Mouse (Mus musculus): Measurements from ENCODE around the gene Smim7. TPM values are rescaled to one million over a fixed set of nuclear protein-coding genes. Genes with fewer than 3 reads are reported as not detected.

Smim7 gene
- polyA plus RNA-seq, 2 experiments, result 16.3 to 32.2 TPM

GRCm38 (mm10) chr8:72561111-72561689, 9.7 kb downstream of the Smim7 start:
- H3K4me1 ChIP-seq (replicated peaks; ENCODE audit: control insufficient read depth in 2 of 2, insufficient read depth in 2 of 2, low read length in 1 of 2), result no peaks in the 10 kb centered on the region
- no peak for ATAC-seq (ENCODE audit: insufficient read depth)
- no peak overlapping the region for H3K9ac ChIP-seq (replicated peaks)
- H3K27me3 ChIP-seq (ENCODE audit: control insufficient read depth, insufficient read depth, low read length), result no peaks in the 10 kb centered on the region
- no peak overlapping the region for H3K4me2 ChIP-seq (ENCODE audit: low read depth)
- no peak overlapping the region for H3K27ac ChIP-seq
- no peaks in the 10 kb centered on the region for H3K9me3 ChIP-seq (ENCODE audit: control insufficient read depth, low read length)
- WGBS (ENCODE audit: insufficient replicate concordance), result 55% methylated on average over 1 of the region's 1 CpGs
- no peak for DNase-seq (ENCODE audit: low read depth in 3 of 3, low spot score in 3 of 3)
- no peak overlapping the region for H3K4me3 ChIP-seq (ENCODE audit: insufficient read depth in 1 of 2, low read depth in 2 of 2, low read length in 2 of 2)
- peaks cover 9% of the 10 kb centered on the region for H3K36me3 ChIP-seq (replicated peaks; ENCODE audit: control insufficient read depth, insufficient read depth, low read depth)
- no peak for TF ChIP-seq CTCF (IDR thresholded peaks at IDR 0.05; ENCODE audit: low read depth)

DNA sequence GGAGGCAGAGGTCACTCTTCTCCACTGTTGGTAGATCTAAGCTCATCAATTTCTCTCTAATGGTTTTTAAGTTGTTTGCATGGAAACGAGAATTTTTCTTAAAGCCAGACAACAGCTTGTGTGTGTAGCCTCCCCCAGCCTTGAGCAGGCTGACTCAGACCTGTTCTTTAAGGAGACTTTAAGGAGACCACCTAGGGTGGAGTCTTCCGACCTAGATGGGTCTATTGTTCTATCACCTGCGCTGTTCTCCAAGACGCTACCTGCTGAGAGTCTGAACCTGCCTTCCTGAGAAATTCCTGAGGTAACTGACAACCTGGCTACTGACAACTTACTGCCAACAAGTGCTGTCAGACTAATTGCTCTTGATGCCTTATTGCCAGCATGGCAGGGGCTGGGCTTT, 15.1 kb downstream of the Smim7 start:
- no peak overlapping the region for H3K4me2 ChIP-seq (ENCODE audit: low read depth)
- H3K4me1 ChIP-seq (replicated peaks; ENCODE audit: control insufficient read depth in 2 of 2, insufficient read depth in 2 of 2, low read length in 1 of 2), result no peaks in the 10 kb centered on the region
- 68% methylated on average over 4 of the region's 4 CpGs for WGBS (ENCODE audit: insufficient replicate concordance)
- H3K27ac ChIP-seq, result no peak overlapping the region
- H3K4me3 ChIP-seq (ENCODE audit: insufficient read depth in 1 of 2, low read depth in 2 of 2, low read length in 2 of 2), result no peak overlapping the region
- no peaks in the 10 kb centered on the region for H3K27me3 ChIP-seq (ENCODE audit: control insufficient read depth, insufficient read depth, low read length)
- H3K9ac ChIP-seq (replicated peaks), result no peak overlapping the region
- no peaks in the 10 kb centered on the region for H3K36me3 ChIP-seq (replicated peaks; ENCODE audit: control insufficient read depth, insufficient read depth, low read depth)
- no peak for ATAC-seq (ENCODE audit: insufficient read depth)
- TF ChIP-seq EP300 (IDR thresholded peaks at IDR 0.05; ENCODE audit: low read depth), result no peak
- TF ChIP-seq CTCF (IDR thresholded peaks at IDR 0.05; ENCODE audit: low read depth), result no peak
- H3K9me3 ChIP-seq (ENCODE audit: control insufficient read depth, low read length), result no peaks in the 10 kb centered on the region
- DNase-seq (ENCODE audit: low read depth in 3 of 3, low spot score in 3 of 3), result no peak

DNA sequence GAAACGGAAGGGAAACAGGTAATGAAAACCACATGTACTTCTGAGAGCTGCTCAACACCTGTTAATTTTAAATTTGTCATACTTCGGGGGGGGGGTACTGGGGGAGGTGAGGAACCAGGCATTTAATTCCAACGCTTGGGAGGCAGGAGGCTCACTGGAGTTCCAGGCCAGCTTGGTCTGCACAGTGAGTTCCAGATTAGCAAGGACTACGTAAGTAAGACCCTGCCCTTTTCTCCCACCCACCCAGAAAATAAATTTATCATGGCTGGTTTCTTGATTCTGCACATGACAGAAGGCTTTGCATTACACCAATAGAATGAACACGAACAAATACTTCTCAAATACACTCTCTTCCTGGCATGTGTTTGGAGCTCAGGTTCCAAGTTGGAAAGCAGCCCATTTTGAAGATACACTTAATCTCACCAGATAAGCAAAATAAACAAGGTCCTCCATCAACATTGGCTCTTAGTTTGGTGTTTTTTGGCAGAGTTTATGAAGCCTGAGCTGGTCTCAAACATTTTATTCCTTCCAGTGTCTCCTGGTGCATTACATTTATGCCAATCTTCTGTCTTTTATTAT, 21.5 kb downstream of the Smim7 start:
- Histone ChIP-seq H3K36me3 (replicated peaks; ENCODE audit: control insufficient read depth, insufficient read depth, low read depth) (peaks cover 3% of the 10 kb centered on the region), H3K9ac (replicated peaks) (peak overlapping the region; percentile 73), H3K4me3 (ENCODE audit: insufficient read depth in 1 of 2, low read depth in 2 of 2, low read length in 2 of 2) (peak overlapping the region; percentile 75 to 96), H3K4me2 (ENCODE audit: low read depth) (peak overlapping the region; percentile 97), H3K4me1 (replicated peaks; ENCODE audit: control insufficient read depth in 2 of 2, insufficient read depth in 2 of 2, low read length in 1 of 2) (peaks cover 13 to 14% of the 10 kb centered on the region in 2 experiments), H3K27ac (no peak overlapping the region), H3K9me3 (ENCODE audit: control insufficient read depth, low read length) (no peaks in the 10 kb centered on the region), H3K27me3 (ENCODE audit: control insufficient read depth, insufficient read depth, low read length) (no peaks in the 10 kb centered on the region)
- ATAC-seq (ENCODE audit: insufficient read depth) (no peak), DNase-seq (ENCODE audit: low read depth in 3 of 3, low spot score in 3 of 3) (no peak)
- 12% methylated on average over 5 of the region's 5 CpGs for WGBS (ENCODE audit: insufficient replicate concordance)
- TF ChIP-seq CTCF (IDR thresholded peaks at IDR 0.05; ENCODE audit: low read depth), result no peak
- no peak for TF ChIP-seq EP300 (IDR thresholded peaks at IDR 0.05; ENCODE audit: low read depth)

- no peak for DNase-seq (ENCODE audit: low read depth in 3 of 3, low spot score in 3 of 3)
- H3K27me3 ChIP-seq (ENCODE audit: control insufficient read depth, insufficient read depth, low read length), result no peaks in the 10 kb centered on the region
- peak overlapping the region; percentile 75 to 96 for H3K4me3 ChIP-seq (ENCODE audit: insufficient read depth in 1 of 2, low read depth in 2 of 2, low read length in 2 of 2)
- H3K4me1 ChIP-seq (replicated peaks; ENCODE audit: control insufficient read depth in 2 of 2, insufficient read depth in 2 of 2, low read length in 1 of 2), result peaks cover 13 to 14% of the 10 kb centered on the region in 2 experiments
- ATAC-seq (ENCODE audit: insufficient read depth), result peak; percentile 54
- no peaks in the 10 kb centered on the region for H3K9me3 ChIP-seq (ENCODE audit: control insufficient read depth, low read length)
- H3K27ac ChIP-seq, result peak overlapping the region; percentile 70
- peak overlapping the region; percentile 97 for H3K4me2 ChIP-seq (ENCODE audit: low read depth)
- TF ChIP-seq EP300 (IDR thresholded peaks at IDR 0.05; ENCODE audit: low read depth) (no peak), CTCF (IDR thresholded peaks at IDR 0.05; ENCODE audit: low read depth) (no peak)
- WGBS (ENCODE audit: insufficient replicate concordance), result under 1% methylated on average over 45 of the region's 45 CpGs
- peaks cover 5% of the 10 kb centered on the region for H3K36me3 ChIP-seq (replicated peaks; ENCODE audit: control insufficient read depth, insufficient read depth, low read depth)
- H3K9ac ChIP-seq (replicated peaks), result peak overlapping the region; percentile 73
Observed at GRCm38 (mm10) chr8:72548644-72549313, 22.1 kb downstream of the Smim7 start.
